Mouse (Mus musculus): Measurements from ENCODE around the gene Mettl7a3.

The Mettl7a3 gene

GRCm38 (mm10) chr15:100388224-100388835 lies 53.6 kb downstream of the Mettl7a3 start:
- DNase-seq = no peak

GRCm38 (mm10) chr15:100388886-100389285 lies 54.2 kb downstream of the Mettl7a3 start:
- no peak for DNase-seq

Data from cerebellum, postnatal 14 days (tissue).